Mouse (Mus musculus) naive thymus-derived CD4-positive, alpha-beta T cell, adult 2 months (primary cell): ENCODE measurements at regions not wholly inside any gene's neighbourhood (a gene's known extent, or its start where the extent isn't known, plus 50 kb on each side); places are given as distances from the start of the nearest gene placed in this dataset.

Experiments used
- DNase-seq: peaks from one replicate; pipeline ENCODE4 v3.0.0-alpha.2; 2011; ENCODE audit warnings: low read depth

DNA sequence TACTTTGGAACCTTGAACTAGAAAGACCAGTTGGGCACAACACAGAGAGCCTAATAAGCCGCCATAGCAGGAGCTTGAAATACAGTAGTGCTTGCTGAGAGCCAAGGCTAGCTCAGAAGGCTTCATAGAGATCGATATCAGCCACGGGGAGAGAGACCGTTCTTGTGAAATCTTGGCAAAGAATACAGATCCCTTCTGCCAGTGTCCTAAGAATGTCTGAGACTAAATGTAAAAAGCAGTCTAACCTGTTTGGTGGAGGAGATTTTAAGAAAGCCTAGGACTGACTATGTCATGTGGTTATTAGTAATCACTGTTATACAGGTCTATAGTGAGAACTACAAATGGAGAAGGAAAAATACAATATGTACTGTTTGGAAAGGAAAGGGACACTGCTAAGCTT, 59.1 kb upstream of the Klf3 start:
- no peak for DNase-seq

DNA sequence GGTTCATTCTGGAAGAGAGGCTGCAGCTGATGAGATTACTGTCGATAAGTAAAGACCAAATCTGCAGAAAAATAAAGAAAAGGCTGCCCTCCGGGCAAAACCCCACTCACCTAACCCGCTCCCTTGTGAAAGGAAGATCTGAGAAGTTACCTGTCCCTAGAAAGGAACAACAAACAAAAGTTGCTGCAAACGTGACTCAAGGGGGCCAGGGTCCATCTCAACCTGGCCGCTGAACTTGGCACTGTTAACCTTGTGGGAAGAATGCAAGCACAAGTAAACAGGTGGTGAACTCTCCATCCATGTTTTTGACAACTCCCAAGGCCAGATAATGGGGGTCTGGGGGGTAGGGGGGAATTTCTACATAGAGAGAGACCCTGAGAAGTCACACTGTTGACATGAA, 58.7 kb upstream of the Klf3 start:
- no peak for DNase-seq

DNA sequence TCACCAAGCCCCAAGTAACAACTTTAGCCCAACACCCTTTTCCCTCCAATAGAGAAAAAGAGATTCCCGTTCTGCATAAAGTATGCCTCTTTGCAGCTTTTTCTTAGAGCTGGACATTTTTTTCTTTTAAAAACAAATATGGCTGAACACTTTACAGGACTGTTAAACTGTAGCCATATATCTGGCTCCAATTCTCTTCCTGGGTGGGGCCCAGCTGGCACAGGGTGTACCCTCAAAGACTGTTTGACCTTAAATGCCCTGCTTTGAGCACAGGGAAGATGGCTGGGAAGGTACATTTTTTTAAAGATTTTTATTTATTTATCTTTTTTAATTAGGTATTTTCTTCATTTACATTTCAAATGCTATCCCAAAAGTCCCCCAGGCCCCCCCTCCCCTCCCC, 55.7 kb upstream of the Klf3 start:
- DNase-seq = no peak

DNA sequence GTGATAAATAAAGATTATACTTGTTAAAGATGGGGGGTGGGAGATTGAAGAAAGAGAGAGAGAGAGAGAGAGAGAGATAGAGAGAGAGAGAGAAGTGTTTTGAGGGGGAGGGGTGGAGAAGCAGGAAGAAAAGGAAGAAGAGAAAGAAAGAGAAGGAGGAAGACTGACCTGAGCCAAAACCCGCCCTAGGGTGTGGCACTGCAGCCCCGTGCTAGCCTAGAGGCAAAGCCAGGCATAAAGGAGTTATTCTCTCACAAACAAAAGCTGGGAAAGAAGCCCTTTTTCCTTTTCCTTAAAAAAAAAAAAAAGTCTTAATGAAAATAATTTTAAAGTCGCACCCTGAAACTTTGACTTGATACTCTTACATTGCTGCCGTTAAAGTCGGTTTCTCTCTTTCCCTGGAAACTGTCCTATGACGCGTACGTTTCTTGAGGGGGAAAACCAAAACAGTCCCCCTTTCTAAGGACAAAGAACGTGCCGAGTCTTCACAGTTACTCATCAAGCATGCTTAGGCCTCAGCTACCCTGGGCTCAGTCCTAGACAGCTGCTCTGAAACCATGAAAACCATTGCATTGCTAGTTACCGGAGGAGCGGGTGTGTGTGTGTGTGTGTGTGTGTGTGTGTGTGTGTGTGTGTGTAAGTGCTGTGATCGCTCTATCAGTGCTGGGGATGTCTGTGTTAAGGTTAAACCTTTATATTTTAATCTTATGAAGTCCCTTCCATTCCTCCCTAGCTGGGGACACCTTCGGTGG, 53.6 kb upstream of the Klf3 start:
- DNase-seq = no peak

DNA sequence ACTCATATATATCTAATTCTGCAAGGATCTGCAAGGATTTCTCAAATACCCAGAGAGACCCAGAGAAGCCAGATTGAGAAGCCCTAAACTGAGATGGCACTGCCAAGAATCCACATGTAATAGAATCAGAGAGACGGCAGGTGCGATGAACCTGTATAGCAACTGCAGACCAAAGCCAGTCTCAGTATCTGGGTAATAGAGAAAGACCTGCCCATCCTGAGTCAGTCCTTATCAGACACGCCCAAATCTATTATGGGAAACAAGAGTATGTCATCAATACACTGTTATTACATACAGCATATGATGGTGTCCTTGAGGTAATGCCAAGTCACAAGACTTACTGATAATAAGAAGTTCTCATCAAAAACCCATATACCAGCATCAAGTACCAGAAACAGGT, 52.8 kb upstream of the Klf3 start:
- DNase-seq = no peak

DNA sequence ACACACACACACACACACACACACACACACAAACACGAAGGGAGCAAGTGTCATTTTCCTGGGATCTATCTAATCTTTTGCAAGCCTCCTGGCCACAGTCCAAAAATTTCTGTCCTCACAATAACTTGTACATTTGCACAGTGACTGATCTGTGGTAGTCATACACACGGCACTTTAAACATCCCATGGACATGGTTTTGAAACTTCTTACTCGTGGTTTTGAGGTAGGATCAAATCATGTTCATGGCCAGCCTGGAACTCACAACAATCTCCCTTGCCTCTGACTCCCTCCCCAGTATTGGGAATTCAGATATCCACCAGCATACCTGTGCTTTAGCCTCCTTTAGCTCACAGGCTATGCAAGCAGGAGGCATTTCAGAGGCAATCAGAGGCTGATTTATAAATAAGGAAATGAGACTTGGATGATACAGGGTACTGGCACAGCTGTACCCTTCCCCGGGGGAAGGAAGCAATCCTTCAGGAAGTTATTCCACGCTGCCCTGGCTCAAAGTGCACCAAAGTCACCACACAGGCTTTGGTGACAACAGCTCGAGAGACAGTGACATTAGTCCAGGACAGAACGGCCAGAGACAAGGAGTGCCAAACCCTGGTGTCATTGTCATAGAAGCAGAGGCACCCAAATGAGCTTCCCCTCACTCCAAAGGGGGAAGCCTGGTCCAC, 52.1 kb upstream of the Klf3 start:
- no peak for DNase-seq

DNA sequence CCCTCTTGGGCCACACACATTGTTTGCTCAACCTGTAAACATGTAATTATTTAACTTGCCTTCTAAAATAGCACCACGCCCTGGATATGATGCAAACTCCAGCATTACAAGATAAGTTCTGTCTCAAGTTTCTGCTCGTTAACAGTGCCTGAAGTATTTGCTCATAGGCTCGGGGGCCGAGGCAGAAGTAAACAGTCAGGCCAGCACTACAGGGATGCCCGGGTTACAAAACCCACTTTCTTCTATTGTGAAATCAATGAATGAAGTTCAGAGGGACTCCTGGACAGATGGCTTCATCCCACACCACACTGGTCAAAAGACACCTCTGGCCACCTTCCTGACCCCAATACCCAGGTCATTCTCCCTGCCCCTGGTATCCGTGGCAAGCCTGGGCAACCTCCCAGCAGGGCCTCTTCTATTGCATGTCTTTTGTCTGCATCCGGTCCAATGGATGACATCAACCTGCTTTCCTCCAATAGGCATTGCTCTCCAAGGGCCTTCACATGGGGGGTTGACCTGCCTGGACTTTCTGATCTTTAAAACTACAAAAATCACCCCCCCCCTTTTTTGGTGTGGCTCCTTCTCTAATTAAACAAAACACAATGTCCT, 49.9 kb upstream of the Klf3 start:
- DNase-seq = no peak
